Mouse (Mus musculus) ES-E14 (cell line): ENCODE data around the gene Ccn5.

Source experiments
- HCFC1 ChIP-seq: IDR thresholded peaks from 2 replicates; pipeline ENCODE4 v1.6.1; 2012; ENCODE audit warnings: low read length, inconsistent platforms, borderline replicate concordance; ENCODE audit not compliant: insufficient read depth
- MAFK ChIP-seq: IDR thresholded peaks from 2 replicates; pipeline ENCODE4 v1.6.1; 2014; ENCODE audit warnings: mild to moderate bottlenecking, low read depth, low read length, inconsistent platforms; ENCODE audit not compliant: insufficient read depth
- ZC3H11A ChIP-seq: IDR thresholded peaks from 2 replicates; pipeline ENCODE4 v1.6.1; 2012; ENCODE audit warnings: low read depth, mild to moderate bottlenecking, inconsistent platforms, low read length, borderline replicate concordance

- no peak for TF ChIP-seq MAFK
- TF ChIP-seq HCFC1 = no peak
- TF ChIP-seq ZC3H11A = no peak
Measured at GRCm38 (mm10) chr2:163778896-163779295, 41.8 kb upstream of the Ccn5 start.
